Mouse (Mus musculus) stomach, postnatal 0 days (tissue): Measurements from ENCODE around the gene Reln. TPM values are rescaled to one million over a fixed set of nuclear protein-coding genes. Genes with fewer than 3 reads are reported as not detected.

Experiments
- ATAC-seq: fragments of 200-750 bp; cut with Nextera tagmentation; 2 replicates; pipeline ENCODE4 v1.8.0; 2017; ENCODE audit not compliant: low FRiP score, low TSS enrichment
- DNase-seq: peaks from one replicate; pipeline ENCODE4 v3.0.0-alpha.2; 2016; ENCODE audit warnings: low spot score
- H3K27ac ChIP-seq: fragments of 300-500 bp; sonication (generic); replicated peaks from 2 replicates; pipeline ENCODE4 v1.5.1; 2014; ENCODE audit warnings: mild to moderate bottlenecking, control low read depth
- H3K27me3 ChIP-seq: fragments of 300-500 bp; sonication (generic); 2 replicates; pipeline ENCODE4 v1.6.1; 2014; ENCODE audit warnings: low read length; ENCODE audit not compliant: control insufficient read depth, insufficient read depth
- H3K36me3 ChIP-seq: fragments of 300-500 bp; sonication (generic); 2 replicates; pipeline ENCODE4 v1.6.1; 2014; ENCODE audit warnings: low read length, mixed read lengths; ENCODE audit not compliant: control insufficient read depth, insufficient read depth
- H3K4me1 ChIP-seq: fragments of 300-500 bp; sonication (generic); replicated peaks from 2 replicates; pipeline ENCODE4 v1.6.1; 2014; ENCODE audit warnings: antibody characterized with exemption; ENCODE audit not compliant: control insufficient read depth, insufficient read depth
- H3K4me2 ChIP-seq: fragments of 300-500 bp; sonication (generic); replicated peaks from 2 replicates; pipeline ENCODE4 v1.6.1; 2014; ENCODE audit warnings: low read depth, mild to moderate bottlenecking, control low read depth, moderate library complexity
- H3K4me3 ChIP-seq: fragments of 300-500 bp; sonication (generic); 2 replicates; pipeline ENCODE4 v1.5.1; 2014; ENCODE audit warnings: low read depth, low read length, control low read depth
- H3K9ac ChIP-seq: fragments of 300-500 bp; sonication (generic); 2 replicates; pipeline ENCODE4 v1.6.1; 2014; ENCODE audit warnings: mild to moderate bottlenecking, low read length, control low read depth, mixed read lengths
- H3K9me3 ChIP-seq: fragments of 300-500 bp; sonication (generic); 2 replicates; pipeline ENCODE4 v1.6.1; 2016; ENCODE audit warnings: low read length; ENCODE audit not compliant: control insufficient read depth
- CTCF ChIP-seq: IDR thresholded peaks from 2 replicates; pipeline ENCODE4 v1.5.1; 2016; ENCODE audit warnings: antibody characterized with exemption, low read depth, mild to moderate bottlenecking, moderate library complexity
- EP300 ChIP-seq: optimal IDR thresholded peaks from 2 replicates; pipeline ENCODE3; 2016; ENCODE audit warnings: antibody characterized with exemption
- WGBS: fragments of 180-500 bp; shearing (Covaris S2); extraction: QIAGEN DNeasy Blood & Tissue Kit; methylation state at CpG from one replicate; pipeline ENCODE4 v1.1.7; 2014; 5-methylcytosine and 5-hydroxymethylcytosine counted together
- polyA plus RNA-seq: library from polyadenylated mRNA; unstranded; fragments of >200 nt; fragmentation: Nextera tagmentation; extraction: Ambion mirVana; gene quantifications from 2 replicates; pipeline ENCODE4 v1.2.1, GENCODE M21; 2015

The Reln gene
- polyA plus RNA-seq, 1 experiment from 2014 or later: 1.6 TPM

- Histone ChIP-seq H3K4me2 (no peak overlapping the region), H3K9me3 (no peaks in the 10 kb centered on the region), H3K4me3 (no peak overlapping the region), H3K27me3 (no peaks in the 10 kb centered on the region), H3K27ac (no peak overlapping the region), H3K36me3 (no peaks in the 10 kb centered on the region), H3K9ac (no peak overlapping the region), H3K4me1 (no peaks in the 10 kb centered on the region)
- TF ChIP-seq CTCF (peak; percentile 11; the same call in 1 of the 2 replicates), EP300 (no peak)
- no peak for DNase-seq
- WGBS: 64% methylated on average over 4 of the region's 4 CpGs
- no peak for ATAC-seq
Observed at GRCm38 (mm10) chr5:22003858-22004257, 340.6 kb downstream of the Reln start.

- 78% methylated on average over 5 of the region's 5 CpGs for WGBS
- Histone ChIP-seq H3K4me1 (no peaks in the 10 kb centered on the region), H3K4me3 (no peak overlapping the region), H3K36me3 (no peaks in the 10 kb centered on the region), H3K27ac (no peak overlapping the region), H3K27me3 (no peaks in the 10 kb centered on the region), H3K4me2 (no peak overlapping the region), H3K9me3 (no peaks in the 10 kb centered on the region), H3K9ac (no peak overlapping the region)
- TF ChIP-seq CTCF: no peak
- ATAC-seq (no peak), DNase-seq (no peak)
Observed at GRCm38 (mm10) chr5:21987711-21988110, 356.8 kb downstream of the Reln start.

GRCm38 (mm10) chr5:21986311-21986710 lies 358.2 kb downstream of the Reln start:
- no peak overlapping the region for H3K4me2 ChIP-seq
- H3K4me3 ChIP-seq: no peak overlapping the region
- no peaks in the 10 kb centered on the region for H3K27me3 ChIP-seq
- no peaks in the 10 kb centered on the region for H3K9me3 ChIP-seq
- no peak overlapping the region for H3K9ac ChIP-seq
- H3K36me3 ChIP-seq: no peaks in the 10 kb centered on the region
- TF ChIP-seq CTCF (peak; percentile 77), EP300 (no peak)
- H3K27ac ChIP-seq: no peak overlapping the region
- ATAC-seq: no peak
- DNase-seq: peak; percentile 34
- no peaks in the 10 kb centered on the region for H3K4me1 ChIP-seq
- WGBS: 52% methylated on average over 4 of the region's 4 CpGs

- Histone ChIP-seq H3K4me3 (no peak overlapping the region), H3K27ac (no peak overlapping the region), H3K9me3 (no peaks in the 10 kb centered on the region), H3K4me2 (no peak overlapping the region), H3K27me3 (no peaks in the 10 kb centered on the region), H3K4me1 (no peaks in the 10 kb centered on the region), H3K36me3 (no peaks in the 10 kb centered on the region), H3K9ac (no peak overlapping the region)
- no peak for DNase-seq
- 56% methylated on average over 3 of the region's 3 CpGs for WGBS
- TF ChIP-seq EP300 (no peak), CTCF (no peak)
- ATAC-seq: no peak
Observed at GRCm38 (mm10) chr5:21983021-21983667, 361.4 kb downstream of the Reln start.

GRCm38 (mm10) chr5:21981216-21981615 lies 363.3 kb downstream of the Reln start:
- WGBS: 86% methylated on average over 3 of the region's 3 CpGs
- H3K36me3 ChIP-seq: no peaks in the 10 kb centered on the region
- no peak overlapping the region for H3K4me3 ChIP-seq
- H3K27ac ChIP-seq: no peak overlapping the region
- DNase-seq (no peak), ATAC-seq (no peak)
- H3K4me1 ChIP-seq: no peaks in the 10 kb centered on the region
- no peak for TF ChIP-seq CTCF
- no peak for TF ChIP-seq EP300
- no peaks in the 10 kb centered on the region for H3K27me3 ChIP-seq
- H3K4me2 ChIP-seq: no peak overlapping the region
- no peaks in the 10 kb centered on the region for H3K9me3 ChIP-seq
- no peak overlapping the region for H3K9ac ChIP-seq

- WGBS: 71% methylated on average over 3 of the region's 3 CpGs
- ATAC-seq: no peak
- TF ChIP-seq EP300 (no peak), CTCF (no peak)
Observed at GRCm38 (mm10) chr5:21980544-21980943, 364.0 kb downstream of the Reln start.

More at GRCm38 (mm10) chr5:21980544-21980943, 364.0 kb downstream of the Reln start:
- Histone ChIP-seq H3K9me3 (no peaks in the 10 kb centered on the region), H3K9ac (no peak overlapping the region), H3K4me2 (no peak overlapping the region), H3K27ac (no peak overlapping the region), H3K36me3 (no peaks in the 10 kb centered on the region), H3K27me3 (no peaks in the 10 kb centered on the region), H3K4me3 (no peak overlapping the region), H3K4me1 (no peaks in the 10 kb centered on the region)
- DNase-seq: no peak
